Mouse (Mus musculus): Measurements from ENCODE around the gene Clybl. TPM values are rescaled to one million over a fixed set of nuclear protein-coding genes. Genes with fewer than 3 reads are reported as not detected.

The Clybl gene
- polyA plus RNA-seq, 1 experiment from 2014 or later: 35.6 TPM

- no peak overlapping the region for H3K4me3 ChIP-seq (ENCODE audit: low read length)
- no peaks in the 10 kb centered on the region for H3K4me1 ChIP-seq (ENCODE audit: insufficient read depth, low read length)
- WGBS: 17% methylated on average over 7 of the region's 7 CpGs
- no peak overlapping the region for H3K27ac ChIP-seq (ENCODE audit: low read length)
- H3K9me3 ChIP-seq (ENCODE audit: low read length): no peaks in the 10 kb centered on the region
- H3K36me3 ChIP-seq (ENCODE audit: insufficient read depth, low read length): no peaks in the 10 kb centered on the region
- H3K27me3 ChIP-seq (ENCODE audit: insufficient read depth, low read length): no peaks in the 10 kb centered on the region
- H3K9ac ChIP-seq (replicated peaks; ENCODE audit: low read length): no peak overlapping the region
- no peak overlapping the region for H3K4me2 ChIP-seq (replicated peaks; ENCODE audit: low read depth, low read length)
- peak; percentile 76 for ATAC-seq (ENCODE audit: low FRiP score, low TSS enrichment)
These were observed 9.5 kb downstream of the Clybl start for GRCm38 (mm10) chr14:122190941-122191510.

GRCm38 (mm10) chr14:122194630-122195029, 13.1 kb downstream of the Clybl start:
- WGBS: 96% methylated on average over 8 of the region's 8 CpGs
- ATAC-seq (ENCODE audit: low FRiP score, low TSS enrichment): no peak
- no peak overlapping the region for H3K9ac ChIP-seq (replicated peaks; ENCODE audit: low read length)
- no peak overlapping the region for H3K4me2 ChIP-seq (replicated peaks; ENCODE audit: low read depth, low read length)
- H3K27ac ChIP-seq (ENCODE audit: low read length): no peak overlapping the region
- no peaks in the 10 kb centered on the region for H3K27me3 ChIP-seq (ENCODE audit: insufficient read depth, low read length)
- H3K4me1 ChIP-seq (ENCODE audit: insufficient read depth, low read length): no peaks in the 10 kb centered on the region
- H3K9me3 ChIP-seq (ENCODE audit: low read length): peaks cover 8% of the 10 kb centered on the region; the same call in 1 of the 2 replicates
- no peaks in the 10 kb centered on the region for H3K36me3 ChIP-seq (ENCODE audit: insufficient read depth, low read length)
- H3K4me3 ChIP-seq (ENCODE audit: low read length): no peak overlapping the region

- no peaks in the 10 kb centered on the region for H3K27me3 ChIP-seq (ENCODE audit: insufficient read depth, low read length)
- no peaks in the 10 kb centered on the region for H3K36me3 ChIP-seq (ENCODE audit: insufficient read depth, low read length)
- no peak overlapping the region for H3K27ac ChIP-seq (ENCODE audit: low read length)
- no peak overlapping the region for H3K4me3 ChIP-seq (ENCODE audit: low read length)
- 81% methylated on average over 6 of the region's 6 CpGs for WGBS
- H3K9ac ChIP-seq (replicated peaks; ENCODE audit: low read length): no peak overlapping the region
- peaks cover 8% of the 10 kb centered on the region; the same call in 1 of the 2 replicates for H3K9me3 ChIP-seq (ENCODE audit: low read length)
- H3K4me1 ChIP-seq (ENCODE audit: insufficient read depth, low read length): no peaks in the 10 kb centered on the region
- no peak for ATAC-seq (ENCODE audit: low FRiP score, low TSS enrichment)
- H3K4me2 ChIP-seq (replicated peaks; ENCODE audit: low read depth, low read length): no peak overlapping the region
These were observed 15.3 kb downstream of the Clybl start for GRCm38 (mm10) chr14:122196851-122197250.

- H3K4me2 ChIP-seq (replicated peaks; ENCODE audit: low read depth, low read length): no peak overlapping the region
- ATAC-seq (ENCODE audit: low FRiP score, low TSS enrichment): no peak
- H3K4me3 ChIP-seq (ENCODE audit: low read length): no peak overlapping the region
- no peaks in the 10 kb centered on the region for H3K36me3 ChIP-seq (ENCODE audit: insufficient read depth, low read length)
- WGBS: 62% methylated on average over 14 of the region's 14 CpGs
- H3K9ac ChIP-seq (replicated peaks; ENCODE audit: low read length): no peak overlapping the region
- H3K27me3 ChIP-seq (ENCODE audit: insufficient read depth, low read length): no peaks in the 10 kb centered on the region
- no peaks in the 10 kb centered on the region for H3K4me1 ChIP-seq (ENCODE audit: insufficient read depth, low read length)
- no peak overlapping the region for H3K27ac ChIP-seq (ENCODE audit: low read length)
- peaks cover 8% of the 10 kb centered on the region; the same call in 1 of the 2 replicates for H3K9me3 ChIP-seq (ENCODE audit: low read length)
These were observed 18.9 kb downstream of the Clybl start for GRCm38 (mm10) chr14:122200247-122200885.

GRCm38 (mm10) chr14:122209177-122209576, 27.7 kb downstream of the Clybl start:
- Histone ChIP-seq H3K4me3 (ENCODE audit: low read length) (no peak overlapping the region), H3K36me3 (ENCODE audit: insufficient read depth, low read length) (no peaks in the 10 kb centered on the region), H3K9ac (replicated peaks; ENCODE audit: low read length) (no peak overlapping the region), H3K9me3 (ENCODE audit: low read length) (no peaks in the 10 kb centered on the region), H3K4me2 (replicated peaks; ENCODE audit: low read depth, low read length) (no peak overlapping the region), H3K27me3 (ENCODE audit: insufficient read depth, low read length) (no peaks in the 10 kb centered on the region), H3K27ac (ENCODE audit: low read length) (no peak overlapping the region), H3K4me1 (ENCODE audit: insufficient read depth, low read length) (no peaks in the 10 kb centered on the region)
- no peak for ATAC-seq (ENCODE audit: low FRiP score, low TSS enrichment)
- 78% methylated on average over 5 of the region's 5 CpGs for WGBS

GRCm38 (mm10) chr14:122213590-122213989, 32.1 kb downstream of the Clybl start:
- H3K4me3 ChIP-seq (ENCODE audit: low read length): no peak overlapping the region
- H3K36me3 ChIP-seq (ENCODE audit: insufficient read depth, low read length): no peaks in the 10 kb centered on the region
- WGBS: 80% methylated on average over 8 of the region's 8 CpGs
- no peaks in the 10 kb centered on the region for H3K27me3 ChIP-seq (ENCODE audit: insufficient read depth, low read length)
- H3K27ac ChIP-seq (ENCODE audit: low read length): no peak overlapping the region
- H3K9ac ChIP-seq (replicated peaks; ENCODE audit: low read length): no peak overlapping the region
- H3K4me2 ChIP-seq (replicated peaks; ENCODE audit: low read depth, low read length): no peak overlapping the region
- no peaks in the 10 kb centered on the region for H3K4me1 ChIP-seq (ENCODE audit: insufficient read depth, low read length)
- H3K9me3 ChIP-seq (ENCODE audit: low read length): no peaks in the 10 kb centered on the region
- ATAC-seq (ENCODE audit: low FRiP score, low TSS enrichment): no peak

GRCm38 (mm10) chr14:122214126-122214525, 32.6 kb downstream of the Clybl start:
- Histone ChIP-seq H3K4me3 (ENCODE audit: low read length) (no peak overlapping the region), H3K27me3 (ENCODE audit: insufficient read depth, low read length) (no peaks in the 10 kb centered on the region), H3K9me3 (ENCODE audit: low read length) (no peaks in the 10 kb centered on the region), H3K4me1 (ENCODE audit: insufficient read depth, low read length) (no peaks in the 10 kb centered on the region), H3K4me2 (replicated peaks; ENCODE audit: low read depth, low read length) (no peak overlapping the region), H3K36me3 (ENCODE audit: insufficient read depth, low read length) (no peaks in the 10 kb centered on the region), H3K9ac (replicated peaks; ENCODE audit: low read length) (no peak overlapping the region), H3K27ac (ENCODE audit: low read length) (no peak overlapping the region)
- 89% methylated on average over 6 of the region's 6 CpGs for WGBS
- no peak for ATAC-seq (ENCODE audit: low FRiP score, low TSS enrichment)

- Histone ChIP-seq H3K4me1 (ENCODE audit: insufficient read depth, low read length) (no peaks in the 10 kb centered on the region), H3K9ac (replicated peaks; ENCODE audit: low read length) (no peak overlapping the region), H3K9me3 (ENCODE audit: low read length) (no peaks in the 10 kb centered on the region), H3K4me3 (ENCODE audit: low read length) (no peak overlapping the region), H3K27me3 (ENCODE audit: insufficient read depth, low read length) (no peaks in the 10 kb centered on the region), H3K4me2 (replicated peaks; ENCODE audit: low read depth, low read length) (no peak overlapping the region), H3K36me3 (ENCODE audit: insufficient read depth, low read length) (no peaks in the 10 kb centered on the region), H3K27ac (ENCODE audit: low read length) (no peak overlapping the region)
- WGBS: 77% methylated on average over 4 of the region's 4 CpGs
- peak; percentile 75 for ATAC-seq (ENCODE audit: low FRiP score, low TSS enrichment)
These were observed 35.7 kb downstream of the Clybl start for GRCm38 (mm10) chr14:122217221-122217620.

GRCm38 (mm10) chr14:122222934-122223374, 41.5 kb downstream of the Clybl start:
- Histone ChIP-seq H3K9me3 (ENCODE audit: low read length) (no peaks in the 10 kb centered on the region), H3K4me2 (replicated peaks; ENCODE audit: low read depth, low read length) (no peak overlapping the region), H3K4me1 (ENCODE audit: insufficient read depth, low read length) (no peaks in the 10 kb centered on the region), H3K36me3 (ENCODE audit: insufficient read depth, low read length) (no peaks in the 10 kb centered on the region), H3K27ac (ENCODE audit: low read length) (no peak overlapping the region), H3K9ac (replicated peaks; ENCODE audit: low read length) (no peak overlapping the region), H3K27me3 (ENCODE audit: insufficient read depth, low read length) (peaks cover 40% of the 10 kb centered on the region), H3K4me3 (ENCODE audit: low read length) (no peak overlapping the region)
- peak; percentile 29; the same call in 1 of the 2 replicates for ATAC-seq (ENCODE audit: low FRiP score, low TSS enrichment)
- 63% methylated on average over 10 of the region's 10 CpGs for WGBS

- 14% methylated on average over 9 of the region's 9 CpGs for WGBS
- peak overlapping the region; percentile 36 for H3K4me3 ChIP-seq (ENCODE audit: low read length)
- H3K36me3 ChIP-seq (ENCODE audit: insufficient read depth, low read length): no peaks in the 10 kb centered on the region
These were observed 42.1 kb downstream of the Clybl start for GRCm38 (mm10) chr14:122223461-122224102.

More at GRCm38 (mm10) chr14:122223461-122224102, 42.1 kb downstream of the Clybl start:
- ATAC-seq (ENCODE audit: low FRiP score, low TSS enrichment): peak; percentile 95
- Histone ChIP-seq H3K9ac (replicated peaks; ENCODE audit: low read length) (no peak overlapping the region), H3K27me3 (ENCODE audit: insufficient read depth, low read length) (peaks cover 42% of the 10 kb centered on the region), H3K4me2 (replicated peaks; ENCODE audit: low read depth, low read length) (peak overlapping the region; percentile 48), H3K4me1 (ENCODE audit: insufficient read depth, low read length) (no peaks in the 10 kb centered on the region), H3K9me3 (ENCODE audit: low read length) (no peaks in the 10 kb centered on the region), H3K27ac (ENCODE audit: low read length) (no peak overlapping the region)
